Mouse (Mus musculus) left cerebral cortex, adult 2 months (tissue): ENCODE results near the gene Bpifb5. TPM values are rescaled to one million over a fixed set of nuclear protein-coding genes. Genes with fewer than 3 reads are reported as not detected.
A peak's percentile ranks its signal among the peaks of the same experiment; 100 is the strongest.
"Not testable (repeated sequence)": the region's sequence is repeated elsewhere in the genome, so short reads cannot be mapped to it uniquely, and the experiment has no call there.

Experiments used
- DNase-seq, 2 experiments: peaks; one replicate each; pipeline ENCODE4 v3.0.0; 2021 to 2022; ENCODE audit warnings: low spot score in 2 of 2, mixed read lengths in 1 of 2; ENCODE audit errors: extremely low spot score in 1 of 2
- H3K27ac ChIP-seq: fragments of 200-600 bp; 2 replicates; pipeline ENCODE4 v1.8.1; 2022
- H3K4me3 ChIP-seq: fragments of 200-600 bp; 2 replicates; pipeline ENCODE4 v1.8.1; 2022
- CTCF ChIP-seq: fragments of 200-600 bp; IDR thresholded peaks from 2 replicates; pipeline ENCODE4 v1.8.1; 2022; ENCODE audit warnings: antibody characterized with exemption, mild to moderate bottlenecking, moderate library complexity
- intact Hi-C: fragments of 180-260 bp; cut with DNase I; formaldehyde crosslinking; loops from one replicate; pipeline ENCODE4 v1.15.1; 2025
- long read RNA-seq, 2 experiments: library from polyadenylated mRNA; stranded (forward); transcript quantifications; one replicate each; pipeline ENCODE4 v2.0.0; 2021; ENCODE audit warnings: borderline mapping rate in 2 of 2
- total RNA-seq, 2 experiments: library from RNA; stranded (reverse); gene quantifications; 2 replicates each; pipeline ENCODE4 v1.2.3; 2021

Bpifb5 gene
- not detected for total RNA-seq
- long read RNA-seq, experiment 1 = 0 reads
- long read RNA-seq, experiment 2 = 0 reads

- no peak within 1 kb of the TSS for H3K27ac ChIP-seq
- intact Hi-C loops = no loop called here
- no peak within 1 kb of the TSS for H3K4me3 ChIP-seq
- no peak for TF ChIP-seq CTCF
- no peak for DNase-seq
Observed at GRCm38 (mm10) chr2:154223265-154223916, at the start of gene Bpifb5. Gene Bpifb5, plus strand, starts transcription at chr2:154223742.

DNA sequence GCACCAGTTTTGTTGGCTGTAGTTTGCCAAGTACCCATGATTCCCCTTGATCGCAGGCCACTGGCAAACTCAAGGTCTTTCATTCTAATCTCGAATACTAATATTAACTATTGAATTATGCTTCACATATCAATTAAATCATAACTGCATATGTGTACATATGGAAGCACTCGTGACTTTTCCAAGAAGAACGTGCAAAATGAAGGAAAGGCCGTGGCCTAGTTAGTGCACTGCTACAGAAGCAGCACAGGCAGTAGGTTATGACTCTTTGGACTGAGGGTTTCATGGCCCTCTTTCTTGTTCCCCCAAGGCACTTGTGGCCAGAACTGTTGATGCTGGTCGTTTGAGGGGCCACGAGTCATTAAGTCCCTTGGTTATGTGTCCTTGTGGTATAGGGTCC, 41.6 kb upstream of the Bpifb5 start:
- DNase-seq, intact Hi-C loops, H3K4me3 ChIP-seq, H3K27ac ChIP-seq: not testable (repeated sequence)

DNA sequence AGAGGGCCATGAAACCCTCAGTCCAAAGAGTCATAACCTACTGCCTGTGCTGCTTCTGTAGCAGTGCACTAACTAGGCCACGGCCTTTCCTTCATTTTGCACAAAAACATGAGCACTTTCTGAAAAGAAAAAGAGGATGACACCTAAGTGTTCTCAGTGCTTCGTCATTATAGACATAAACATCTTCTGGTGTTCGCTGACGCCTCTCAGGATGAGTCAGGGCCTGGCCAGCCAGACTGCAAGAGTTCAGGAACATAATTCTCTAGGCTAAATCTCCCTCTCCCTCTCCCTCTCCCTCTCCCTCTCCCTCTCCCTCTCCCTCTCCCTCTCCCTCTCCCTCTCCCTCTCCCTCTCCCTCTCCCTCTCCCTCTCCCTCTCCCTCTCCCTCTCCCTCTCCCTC, 40.5 kb upstream of the Bpifb5 start:
- H3K27ac ChIP-seq, H3K4me3 ChIP-seq, DNase-seq, intact Hi-C loops: not testable (repeated sequence)

GRCm38 (mm10) chr2:154185319-154185718, 38.2 kb upstream of the Bpifb5 start:
- no peak for TF ChIP-seq CTCF
- Histone ChIP-seq H3K4me3 (no peak overlapping the region), H3K27ac (peak overlapping the region; percentile 10; the same call in 1 of the 2 replicates)
- intact Hi-C loops = no loop called here
- DNase-seq = no peak

- Histone ChIP-seq H3K27ac (peak overlapping the region; percentile 10; the same call in 1 of the 2 replicates), H3K4me3 (no peak overlapping the region)
- TF ChIP-seq CTCF = no peak
- intact Hi-C loops = no loop called here
- DNase-seq = no peak
Observed at GRCm38 (mm10) chr2:154185748-154186147, 37.8 kb upstream of the Bpifb5 start.

DNA sequence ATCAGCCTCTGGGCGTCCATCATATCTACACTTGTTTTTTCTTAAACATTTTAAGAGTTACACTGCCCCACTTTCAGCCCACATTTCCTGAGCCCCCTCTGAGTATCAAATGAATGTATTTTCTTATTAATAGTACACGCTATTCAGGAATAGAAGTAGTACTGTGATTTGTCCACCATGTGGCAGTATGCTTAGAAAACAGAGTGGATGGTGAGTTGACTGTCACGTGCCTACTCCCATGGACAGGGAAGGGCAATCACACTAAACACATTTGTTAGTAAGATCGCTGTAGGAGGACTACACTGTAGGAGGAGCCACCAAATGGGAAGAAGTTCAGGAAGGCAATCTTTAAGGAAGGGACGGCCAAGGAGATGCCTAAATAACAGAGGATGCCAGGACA, 36.1 kb upstream of the Bpifb5 start:
- H3K4me3 ChIP-seq = no peak overlapping the region
- intact Hi-C loops = no loop called here
- peak; percentile 40 for TF ChIP-seq CTCF
- no peak for DNase-seq
- no peak overlapping the region for H3K27ac ChIP-seq

DNA sequence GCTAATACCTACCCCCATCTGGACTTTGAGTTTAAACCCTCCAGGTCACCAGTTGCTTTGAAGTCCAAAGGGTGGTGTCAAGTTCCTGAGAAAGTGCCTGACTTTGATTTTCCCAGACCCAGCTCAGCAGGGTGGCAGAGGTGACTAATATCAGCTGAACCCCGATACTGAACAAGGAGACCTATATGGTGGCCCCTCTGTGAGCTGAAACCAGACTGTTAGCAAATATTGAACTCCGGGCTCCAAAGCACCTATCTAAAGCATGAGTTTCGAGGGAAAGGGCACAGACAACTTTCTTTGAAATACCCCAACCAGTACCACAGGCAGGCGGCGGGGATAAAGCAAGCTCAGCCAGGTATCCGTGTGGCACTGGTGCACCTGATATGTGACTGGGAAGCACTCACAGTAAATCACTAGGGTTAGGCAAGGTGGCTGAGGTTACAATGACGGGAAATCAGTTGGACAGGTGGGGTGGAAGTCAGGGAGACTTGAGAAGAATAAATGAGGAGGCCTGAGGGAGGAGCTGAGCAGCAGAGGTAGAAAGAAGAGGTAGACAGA, 33.6 kb upstream of the Bpifb5 start:
- intact Hi-C loops = no loop called here
- Histone ChIP-seq H3K4me3 (no peak overlapping the region), H3K27ac (no peak overlapping the region)
- no peak for DNase-seq
- no peak for TF ChIP-seq CTCF

GRCm38 (mm10) chr2:154190546-154191258, 32.8 kb upstream of the Bpifb5 start, which contains the start of gene Bpifb1:
Gene Bpifb1, plus strand, starts transcription at chr2:154190818.
- Histone ChIP-seq H3K27ac (no peak within 1 kb of the TSS), H3K4me3 (no peak within 1 kb of the TSS)
- intact Hi-C loops = no loop called here
- TF ChIP-seq CTCF = peak; percentile 36
- DNase-seq = no peak

GRCm38 (mm10) chr2:154192141-154192540, 31.4 kb upstream of the Bpifb5 start:
- H3K27ac ChIP-seq = no peak overlapping the region
- TF ChIP-seq CTCF = no peak
- DNase-seq = no peak
- intact Hi-C loops = no loop called here
- no peak overlapping the region for H3K4me3 ChIP-seq

GRCm38 (mm10) chr2:154193071-154193470, 30.5 kb upstream of the Bpifb5 start:
- intact Hi-C loops = no loop called here
- no peak for DNase-seq
- H3K27ac ChIP-seq = no peak overlapping the region
- TF ChIP-seq CTCF = no peak
- no peak overlapping the region for H3K4me3 ChIP-seq

- no peak for DNase-seq
- Histone ChIP-seq H3K27ac (no peak overlapping the region), H3K4me3 (no peak overlapping the region)
- no peak for TF ChIP-seq CTCF
- intact Hi-C loops = no loop called here
Observed at GRCm38 (mm10) chr2:154193994-154194504, 29.5 kb upstream of the Bpifb5 start.

DNA sequence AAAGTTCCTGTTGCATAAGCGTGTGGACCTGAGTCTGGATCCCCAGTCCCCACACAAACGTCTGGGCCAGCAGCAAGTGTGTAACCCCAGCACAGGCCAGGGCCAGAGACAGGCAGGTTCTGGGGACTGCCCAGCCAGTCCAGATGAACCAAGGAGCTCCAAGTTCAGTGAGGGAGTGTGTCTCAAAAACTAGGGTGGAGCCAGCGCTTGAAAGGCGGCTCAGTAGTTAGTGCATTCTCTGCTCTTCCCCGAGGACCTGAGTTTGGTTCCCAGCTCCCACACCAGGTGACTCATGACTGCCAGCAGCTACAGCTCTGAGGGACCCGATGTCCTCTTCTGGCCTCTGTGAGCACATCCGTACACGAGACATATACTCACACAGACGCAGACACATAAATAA, 26.5 kb upstream of the Bpifb5 start:
- TF ChIP-seq CTCF = no peak
- intact Hi-C loops = no loop called here

More for the DNA sequence above, 26.5 kb upstream of the Bpifb5 start:
- no peak for DNase-seq
- H3K27ac ChIP-seq = no peak overlapping the region
- H3K4me3 ChIP-seq = no peak overlapping the region
